Mouse (Mus musculus) stomach, embryonic 15.5 days (tissue): ENCODE measurements around the gene Calr3. TPM values are rescaled to one million over a fixed set of nuclear protein-coding genes. Genes with fewer than 3 reads are reported as not detected.

Experiments
- ATAC-seq: fragments of 200-750 bp; cut with Nextera tagmentation; 2 replicates; pipeline ENCODE4 v1.8.0; 2017; ENCODE audit warnings: low read depth, moderate number of reproducible peaks, moderate TSS enrichment; ENCODE audit not compliant: insufficient read depth, low FRiP score
- H3K27ac ChIP-seq: fragments of 300-500 bp; sonication (generic); 2 replicates; pipeline ENCODE4 v1.5.1; 2015; ENCODE audit warnings: mild to moderate bottlenecking, inconsistent platforms
- H3K27me3 ChIP-seq: fragments of 300-500 bp; sonication (generic); replicated peaks from 2 replicates; pipeline ENCODE4 v1.6.1; 2015; ENCODE audit warnings: inconsistent platforms
- H3K36me3 ChIP-seq: fragments of 300-500 bp; sonication (generic); 2 replicates; pipeline ENCODE4 v1.6.1; 2015; ENCODE audit warnings: inconsistent platforms
- H3K4me1 ChIP-seq: fragments of 300-500 bp; sonication (generic); 2 replicates; pipeline ENCODE4 v1.6.1; 2015; ENCODE audit warnings: inconsistent platforms
- H3K4me2 ChIP-seq: fragments of 300-500 bp; sonication (generic); 2 replicates; pipeline ENCODE4 v1.6.1; 2015; ENCODE audit warnings: mild to moderate bottlenecking, inconsistent platforms
- H3K4me3 ChIP-seq: fragments of 300-500 bp; sonication (generic); replicated peaks from 2 replicates; pipeline ENCODE4 v1.5.1; 2015; ENCODE audit warnings: inconsistent platforms
- H3K9ac ChIP-seq: fragments of 300-500 bp; sonication (generic); 2 replicates; pipeline ENCODE4 v1.6.1; 2015; ENCODE audit warnings: inconsistent platforms
- H3K9me3 ChIP-seq: fragments of 300-500 bp; sonication (generic); 2 replicates; pipeline ENCODE4 v1.6.1; 2016; ENCODE audit warnings: inconsistent platforms
- WGBS: fragments of 180-500 bp; shearing (Covaris S2); methylation state at CpG from one replicate; pipeline ENCODE4 v1.1.7; 2015; 5-methylcytosine and 5-hydroxymethylcytosine counted together
- microRNA-seq: library from miRNA; unstranded; fragments of <30 nt; microRNA quantifications from one replicate; pipeline ENCODE4, GENCODE M21; 2016
- polyA plus RNA-seq: library from polyadenylated mRNA; unstranded; fragments of >200 nt; fragmentation: Nextera tagmentation; extraction: Ambion mirVana; gene quantifications from 2 replicates; pipeline ENCODE4 v1.2.1, GENCODE M21; 2015

Calr3 gene
- polyA plus RNA-seq, 1 experiment from 2014 or later: 3.3 TPM

GRCm38 (mm10) chr8:72385737-72386136 lies 57.9 kb downstream of the Calr3 start:
- Histone ChIP-seq H3K4me3 (no peak overlapping the region), H3K36me3 (peaks cover 62% of the 10 kb centered on the region), H3K27ac (no peak overlapping the region), H3K4me2 (no peak overlapping the region), H3K9ac (no peak overlapping the region), H3K27me3 (no peaks in the 10 kb centered on the region), H3K9me3 (no peaks in the 10 kb centered on the region), H3K4me1 (no peaks in the 10 kb centered on the region)
- 86% methylated on average over 2 of the region's 2 CpGs for WGBS
- no peak for ATAC-seq

GRCm38 (mm10) chr8:72382395-72382794 lies 61.3 kb downstream of the Calr3 start:
- no peaks in the 10 kb centered on the region for H3K27me3 ChIP-seq
- no peak overlapping the region for H3K4me3 ChIP-seq
- no peaks in the 10 kb centered on the region for H3K4me1 ChIP-seq
- no peak overlapping the region for H3K4me2 ChIP-seq
- no peak overlapping the region for H3K27ac ChIP-seq
- H3K36me3 ChIP-seq: peaks cover 63% of the 10 kb centered on the region
- no peak overlapping the region for H3K9ac ChIP-seq
- H3K9me3 ChIP-seq: no peaks in the 10 kb centered on the region
- 58% methylated on average over 5 of the region's 5 CpGs for WGBS
- ATAC-seq: no peak

GRCm38 (mm10) chr8:72380656-72381055 lies 63.0 kb downstream of the Calr3 start:
- H3K27me3 ChIP-seq: no peaks in the 10 kb centered on the region

GRCm38 (mm10) chr8:72376900-72377299 lies 66.8 kb downstream of the Calr3 start:
- H3K27ac ChIP-seq: no peak overlapping the region
- ATAC-seq: no peak
- H3K9ac ChIP-seq: no peak overlapping the region
- no peak overlapping the region for H3K4me2 ChIP-seq
- no peaks in the 10 kb centered on the region for H3K27me3 ChIP-seq
- H3K4me3 ChIP-seq: no peak overlapping the region
- no peaks in the 10 kb centered on the region for H3K9me3 ChIP-seq
- peaks cover 44% of the 10 kb centered on the region for H3K36me3 ChIP-seq
- 86% methylated on average over 2 of the region's 2 CpGs for WGBS
- no peaks in the 10 kb centered on the region for H3K4me1 ChIP-seq

More at GRCm38 (mm10) chr8:72380656-72381055, 63.0 kb downstream of the Calr3 start:
- Histone ChIP-seq H3K4me3 (no peak overlapping the region), H3K9ac (no peak overlapping the region), H3K4me1 (no peaks in the 10 kb centered on the region), H3K4me2 (no peak overlapping the region), H3K9me3 (no peaks in the 10 kb centered on the region), H3K36me3 (peaks cover 56% of the 10 kb centered on the region), H3K27ac (no peak overlapping the region)
- 91% methylated on average over 8 of the region's 8 CpGs for WGBS
- ATAC-seq: no peak

- no peak for ATAC-seq
- WGBS: 88% methylated on average over 5 of the region's 5 CpGs
- no peak overlapping the region for H3K4me3 ChIP-seq
- no peak overlapping the region for H3K4me2 ChIP-seq
- H3K4me1 ChIP-seq: no peaks in the 10 kb centered on the region
- no peaks in the 10 kb centered on the region for H3K9me3 ChIP-seq
- no peaks in the 10 kb centered on the region for H3K27me3 ChIP-seq
- H3K36me3 ChIP-seq: peaks cover 42% of the 10 kb centered on the region
- H3K27ac ChIP-seq: no peak overlapping the region
- no peak overlapping the region for H3K9ac ChIP-seq
Observed at GRCm38 (mm10) chr8:72376309-72376708, 67.4 kb downstream of the Calr3 start.

GRCm38 (mm10) chr8:72375161-72375560 lies 68.5 kb downstream of the Calr3 start:
- Histone ChIP-seq H3K9me3 (no peaks in the 10 kb centered on the region), H3K4me2 (no peak overlapping the region), H3K4me3 (no peak overlapping the region), H3K9ac (no peak overlapping the region), H3K27me3 (no peaks in the 10 kb centered on the region), H3K4me1 (no peaks in the 10 kb centered on the region), H3K36me3 (peaks cover 44% of the 10 kb centered on the region), H3K27ac (no peak overlapping the region)
- no peak; the same call in 1 of the 2 replicates for ATAC-seq
- 83% methylated on average over 5 of the region's 5 CpGs for WGBS

Small RNA genes lying within 50 kb of the gene (microRNA-seq; reads per million reads assigned to microRNA genes)
- 1.4 reads per million for gene Mir7068

Other genes with a start within 250 kb of the Calr3 start
- 0.19 TPM in 1 of 2 replicates, not detected in the other for gene Cib3, start 231.0 kb downstream of the Calr3 start, polyA plus RNA-seq
- not detected in 2 replicates for gene Gm11034, start 230.2 kb downstream of the Calr3 start, polyA plus RNA-seq
- gene Fam32a, start 224.1 kb downstream of the Calr3 start, polyA plus RNA-seq: 69.2 and 75.8 TPM in 2 replicates
- 96.3 and 96.9 TPM in 2 replicates for gene Ap1m1, start 203.9 kb downstream of the Calr3 start, polyA plus RNA-seq
- gene Gm10282, start 138.6 kb downstream of the Calr3 start, polyA plus RNA-seq: 22.1 and 43.6 TPM in 2 replicates
- 7.6 and 8.4 TPM in 2 replicates for gene Klf2, start 124.8 kb downstream of the Calr3 start, polyA plus RNA-seq
- gene Eps15l1, start 22.4 kb downstream of the Calr3 start, polyA plus RNA-seq: 45.1 and 48.3 TPM in 2 replicates
- gene 1700030K09Rik, start within 50 bp of the Calr3 start, polyA plus RNA-seq: 13.3 and 14.5 TPM in 2 replicates
- gene Cherp, start 31.4 kb upstream of the Calr3 start, polyA plus RNA-seq: 45.1 and 52.1 TPM in 2 replicates
- gene Slc35e1, start 48.7 kb upstream of the Calr3 start, polyA plus RNA-seq: 21.1 and 24.2 TPM in 2 replicates
- gene Med26, start 104.4 kb upstream of the Calr3 start, polyA plus RNA-seq: 14.4 and 15.6 TPM in 2 replicates
- 120 and 122 TPM in 2 replicates for gene Smim7, start 127.2 kb upstream of the Calr3 start, polyA plus RNA-seq
- gene Tmem38a, start 128.2 kb upstream of the Calr3 start, polyA plus RNA-seq: 18.8 and 19.2 TPM in 2 replicates
- gene Nwd1, start 202.8 kb upstream of the Calr3 start, polyA plus RNA-seq: 0.12 and 0.14 TPM in 2 replicates